Mouse (Mus musculus) hindbrain, embryonic 15.5 days (tissue): ENCODE data around the gene Gm28230. TPM values are rescaled to one million over a fixed set of nuclear protein-coding genes. Genes with fewer than 3 reads are reported as not detected.

Experiments
- ATAC-seq: fragments of 200-750 bp; cut with Nextera tagmentation; 2 replicates; pipeline ENCODE4 v1.8.0; 2017; ENCODE audit warnings: low read depth, moderate number of reproducible peaks, moderate TSS enrichment; ENCODE audit not compliant: low FRiP score
- H3K27ac ChIP-seq: fragments of 300-500 bp; sonication (generic); replicated peaks from 2 replicates; pipeline ENCODE4 v1.5.1; 2015; ENCODE audit warnings: mild to moderate bottlenecking, inconsistent platforms
- H3K27me3 ChIP-seq: fragments of 300-500 bp; sonication (generic); 2 replicates; pipeline ENCODE4 v1.6.1; 2015; ENCODE audit warnings: control low read depth, inconsistent platforms
- H3K36me3 ChIP-seq: fragments of 300-500 bp; sonication (generic); 2 replicates; pipeline ENCODE4 v1.6.1; 2015; ENCODE audit warnings: control low read depth, inconsistent platforms
- H3K4me1 ChIP-seq: fragments of 300-500 bp; sonication (generic); replicated peaks from 2 replicates; pipeline ENCODE4 v1.6.1; 2015; ENCODE audit warnings: control low read depth, inconsistent platforms
- H3K4me2 ChIP-seq: fragments of 300-500 bp; sonication (generic); 2 replicates; pipeline ENCODE4 v1.6.1; 2015; ENCODE audit warnings: moderate library complexity, mild to moderate bottlenecking, inconsistent platforms
- H3K4me3 ChIP-seq: fragments of 300-500 bp; sonication (generic); 2 replicates; pipeline ENCODE4 v1.5.1; 2015; ENCODE audit warnings: mild to moderate bottlenecking, inconsistent platforms
- H3K9ac ChIP-seq: fragments of 300-500 bp; sonication (generic); 2 replicates; pipeline ENCODE4 v1.6.1; 2015; ENCODE audit warnings: inconsistent platforms
- H3K9me3 ChIP-seq: fragments of 300-500 bp; sonication (generic); 2 replicates; pipeline ENCODE4 v1.6.1; 2016; ENCODE audit warnings: control low read depth, inconsistent platforms
- WGBS: fragments of 180-500 bp; shearing (Covaris S2); methylation state at CpG from one replicate; pipeline ENCODE4 v1.1.7; 2015; 5-methylcytosine and 5-hydroxymethylcytosine counted together
- polyA plus RNA-seq: library from polyadenylated mRNA; unstranded; fragments of >200 nt; fragmentation: Nextera tagmentation; extraction: Ambion mirVana; gene quantifications from 2 replicates; pipeline ENCODE4 v1.2.1, GENCODE M21; 2015

Gene Gm28230
- polyA plus RNA-seq, result 0.87 and 1.6 TPM in 2 replicates

GRCm38 (mm10) chr2:74726551-74726950 lies at the start of gene Gm28230:
Gene Gm28230, plus strand, starts transcription at chr2:74726728.
- 4% methylated on average over 5 of the region's 5 CpGs for WGBS
- peaks cover 20% of the 10 kb centered on the region for H3K4me1 ChIP-seq

GRCm38 (mm10) chr2:74677106-74677505 lies 49.4 kb upstream of the Gm28230 start:
- H3K4me3 ChIP-seq, result no peak overlapping the region
- no peaks in the 10 kb centered on the region for H3K9me3 ChIP-seq
- ATAC-seq, result no peak
- H3K27me3 ChIP-seq, result peaks cover 100% of the 10 kb centered on the region
- no peaks in the 10 kb centered on the region for H3K36me3 ChIP-seq
- peaks cover 9% of the 10 kb centered on the region for H3K4me1 ChIP-seq
- H3K9ac ChIP-seq, result no peak overlapping the region
- no peak overlapping the region for H3K4me2 ChIP-seq
- no peak overlapping the region for H3K27ac ChIP-seq
- WGBS, result 11% methylated on average over 2 of the region's 2 CpGs

More at GRCm38 (mm10) chr2:74726551-74726950, at the start of gene Gm28230:
- Histone ChIP-seq H3K36me3 (no peaks in the 10 kb centered on the region), H3K27ac (peak within 1 kb of the TSS; percentile 85), H3K9me3 (no peaks in the 10 kb centered on the region), H3K27me3 (peaks cover 74% of the 10 kb centered on the region), H3K4me2 (peak within 1 kb of the TSS; percentile 60), H3K9ac (peak within 1 kb of the TSS; percentile 55), H3K4me3 (peak within 1 kb of the TSS; percentile 49)
- ATAC-seq, result peak; percentile 49

GRCm38 (mm10) chr2:74678891-74679595 lies 47.5 kb upstream of the Gm28230 start, which contains the start of gene Hoxd11:
Gene Hoxd11, plus strand, starts transcription at chr2:74679557.
- 1% methylated on average over 15 of the region's 15 CpGs for WGBS
- H3K9ac ChIP-seq, result no peak within 1 kb of the TSS
- H3K27ac ChIP-seq, result no peak within 1 kb of the TSS
- no peak within 1 kb of the TSS for H3K4me3 ChIP-seq
- no peaks in the 10 kb centered on the region for H3K36me3 ChIP-seq
- peaks cover 12% of the 10 kb centered on the region for H3K4me1 ChIP-seq
- ATAC-seq, result no peak
- peaks cover 99% of the 10 kb centered on the region for H3K27me3 ChIP-seq
- H3K9me3 ChIP-seq, result no peaks in the 10 kb centered on the region
- no peak within 1 kb of the TSS for H3K4me2 ChIP-seq

GRCm38 (mm10) chr2:74679596-74679971 lies 46.9 kb upstream of the Gm28230 start:
- H3K4me2 ChIP-seq, result no peak overlapping the region
- no peaks in the 10 kb centered on the region for H3K36me3 ChIP-seq
- no peak overlapping the region for H3K27ac ChIP-seq
- WGBS, result under 1% methylated on average over 25 of the region's 26 CpGs
- no peak overlapping the region for H3K4me3 ChIP-seq
- peaks cover 99% of the 10 kb centered on the region for H3K27me3 ChIP-seq
- ATAC-seq, result no peak
- H3K4me1 ChIP-seq, result peaks cover 12% of the 10 kb centered on the region
- H3K9ac ChIP-seq, result no peak overlapping the region
- H3K9me3 ChIP-seq, result no peaks in the 10 kb centered on the region

GRCm38 (mm10) chr2:74679980-74680379 lies 46.5 kb upstream of the Gm28230 start:
- Histone ChIP-seq H3K9me3 (no peaks in the 10 kb centered on the region), H3K27me3 (peaks cover 99% of the 10 kb centered on the region), H3K4me1 (peaks cover 12% of the 10 kb centered on the region), H3K4me3 (no peak overlapping the region), H3K9ac (no peak overlapping the region), H3K36me3 (no peaks in the 10 kb centered on the region), H3K4me2 (no peak overlapping the region), H3K27ac (no peak overlapping the region)
- ATAC-seq, result no peak
- WGBS, result under 1% methylated on average over 20 of the region's 23 CpGs

GRCm38 (mm10) chr2:74680561-74681398 lies 45.7 kb upstream of the Gm28230 start:
- peaks cover 99% of the 10 kb centered on the region for H3K27me3 ChIP-seq
- no peak overlapping the region for H3K4me2 ChIP-seq
- no peak overlapping the region for H3K9ac ChIP-seq
- no peaks in the 10 kb centered on the region for H3K9me3 ChIP-seq
- no peaks in the 10 kb centered on the region for H3K36me3 ChIP-seq
- no peak overlapping the region for H3K4me3 ChIP-seq
- no peak for ATAC-seq
- H3K27ac ChIP-seq, result no peak overlapping the region
- H3K4me1 ChIP-seq, result peaks cover 12% of the 10 kb centered on the region
- under 1% methylated on average over 21 of the region's 21 CpGs for WGBS

- under 1% methylated on average over 74 of the region's 78 CpGs for WGBS
- Histone ChIP-seq H3K9ac (no peak overlapping the region), H3K27ac (no peak overlapping the region), H3K36me3 (no peaks in the 10 kb centered on the region), H3K4me3 (0 out of 2 replicates have a peak overlapping the region, but pooled peaks have one; percentile 3), H3K27me3 (peaks cover 97% of the 10 kb centered on the region), H3K4me1 (peaks cover 12% of the 10 kb centered on the region), H3K4me2 (peak overlapping the region; percentile 21; the same call in 1 of the 2 replicates), H3K9me3 (no peaks in the 10 kb centered on the region)
- peak; percentile 38; the same call in 1 of the 2 replicates for ATAC-seq
Measured at GRCm38 (mm10) chr2:74681594-74682531, 44.7 kb upstream of the Gm28230 start.

GRCm38 (mm10) chr2:74682796-74683195 lies 43.7 kb upstream of the Gm28230 start:
- Histone ChIP-seq H3K27me3 (peaks cover 97% of the 10 kb centered on the region), H3K36me3 (no peaks in the 10 kb centered on the region), H3K4me1 (peaks cover 12% of the 10 kb centered on the region), H3K9ac (no peak overlapping the region), H3K4me3 (0 out of 2 replicates have a peak overlapping the region, but pooled peaks have one; percentile 3), H3K27ac (no peak overlapping the region), H3K4me2 (peak overlapping the region; percentile 21; the same call in 1 of the 2 replicates), H3K9me3 (no peaks in the 10 kb centered on the region)
- WGBS, result under 1% methylated on average over 29 of the region's 51 CpGs
- no peak for ATAC-seq

GRCm38 (mm10) chr2:74683471-74683951 lies 43.0 kb upstream of the Gm28230 start:
- H3K36me3 ChIP-seq, result no peaks in the 10 kb centered on the region
- H3K9me3 ChIP-seq, result no peaks in the 10 kb centered on the region
- no peak overlapping the region for H3K4me3 ChIP-seq
- H3K4me1 ChIP-seq, result peaks cover 12% of the 10 kb centered on the region
- H3K27ac ChIP-seq, result no peak overlapping the region
- no peak overlapping the region for H3K9ac ChIP-seq
- H3K4me2 ChIP-seq, result no peak overlapping the region
- WGBS, result 1% methylated on average over 18 of the region's 18 CpGs
- no peak for ATAC-seq
- H3K27me3 ChIP-seq, result peaks cover 97% of the 10 kb centered on the region

- H3K9me3 ChIP-seq, result no peaks in the 10 kb centered on the region
- no peak for ATAC-seq
- 1% methylated on average over 12 of the region's 12 CpGs for WGBS
- no peak overlapping the region for H3K4me2 ChIP-seq
- peaks cover 97% of the 10 kb centered on the region for H3K27me3 ChIP-seq
- no peak overlapping the region for H3K27ac ChIP-seq
- no peak overlapping the region for H3K4me3 ChIP-seq
- peaks cover 12% of the 10 kb centered on the region for H3K4me1 ChIP-seq
- no peak overlapping the region for H3K9ac ChIP-seq
- no peaks in the 10 kb centered on the region for H3K36me3 ChIP-seq
Measured at GRCm38 (mm10) chr2:74684106-74684505, 42.4 kb upstream of the Gm28230 start.

GRCm38 (mm10) chr2:74685059-74685603 lies 41.4 kb upstream of the Gm28230 start:
- no peak for ATAC-seq
- Histone ChIP-seq H3K27me3 (peaks cover 97% of the 10 kb centered on the region), H3K36me3 (no peaks in the 10 kb centered on the region), H3K4me1 (peaks cover 12% of the 10 kb centered on the region), H3K4me3 (no peak overlapping the region), H3K27ac (no peak overlapping the region), H3K9me3 (no peaks in the 10 kb centered on the region), H3K9ac (no peak overlapping the region), H3K4me2 (no peak overlapping the region)
- 11% methylated on average over 4 of the region's 4 CpGs for WGBS
